Mouse (Mus musculus): ENCODE measurements around the gene Tcerg1l.

Tcerg1l gene

DNA sequence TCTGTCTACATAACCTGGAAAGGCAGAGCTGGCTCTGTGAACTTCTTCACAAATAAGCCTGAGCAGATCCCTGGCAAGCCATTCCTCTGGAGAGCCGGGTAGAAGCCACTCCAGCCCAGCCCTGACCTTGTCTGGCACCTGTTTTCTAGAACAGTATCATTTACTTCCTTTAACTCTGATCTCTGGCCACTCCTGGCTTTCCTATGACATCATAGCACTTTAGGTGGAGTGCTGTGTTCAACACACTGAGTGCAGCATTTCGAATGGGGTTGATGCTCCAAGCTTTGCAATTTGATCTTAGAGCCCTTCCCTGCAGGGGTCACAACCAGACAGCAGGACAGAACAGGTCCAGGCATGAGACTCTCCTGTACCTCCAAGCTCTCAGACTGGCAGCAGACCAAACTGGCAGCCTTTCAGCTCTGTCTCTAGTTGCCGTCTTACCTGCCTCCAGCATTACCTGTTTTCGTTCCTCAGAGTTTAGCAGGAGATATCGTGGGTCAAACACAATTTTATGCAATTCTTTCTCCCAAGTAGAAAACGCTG is 179.9 kb downstream of the Tcerg1l start:
- CTCF ChIA-PET = no interaction called here

GRCm38 (mm10) chr7:138215177-138215830 is 182.2 kb downstream of the Tcerg1l start:
- CTCF ChIA-PET = interaction anchor here (0.6 kb wide), 1 partner anchor 17 kb away, joined by 6 read pairs; no protein-coding TSS in a partner anchor

- CTCF ChIA-PET = no interaction called here
Observed at GRCm38 (mm10) chr7:138214710-138215109, 182.8 kb downstream of the Tcerg1l start.

DNA sequence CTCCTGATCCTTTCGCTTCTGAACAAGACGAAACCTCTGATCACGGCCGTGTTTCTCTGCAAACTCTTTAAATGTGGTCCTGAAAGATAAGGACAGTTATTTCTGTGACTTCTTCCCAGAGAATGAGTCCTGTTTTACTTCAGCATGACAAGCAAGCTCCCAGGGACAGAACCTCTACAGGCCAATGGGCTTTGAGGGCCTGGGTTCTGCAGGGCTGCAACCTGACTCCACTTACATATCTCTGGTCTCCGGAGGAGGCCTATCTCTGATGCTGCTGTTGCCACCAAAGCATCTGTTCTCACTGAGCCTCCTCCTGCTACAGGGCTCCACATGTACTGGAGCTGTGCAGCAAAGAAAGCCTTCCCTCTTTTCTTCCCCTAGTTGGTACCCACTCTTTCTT is 187.8 kb downstream of the Tcerg1l start:
- CTCF ChIA-PET = no interaction called here

DNA sequence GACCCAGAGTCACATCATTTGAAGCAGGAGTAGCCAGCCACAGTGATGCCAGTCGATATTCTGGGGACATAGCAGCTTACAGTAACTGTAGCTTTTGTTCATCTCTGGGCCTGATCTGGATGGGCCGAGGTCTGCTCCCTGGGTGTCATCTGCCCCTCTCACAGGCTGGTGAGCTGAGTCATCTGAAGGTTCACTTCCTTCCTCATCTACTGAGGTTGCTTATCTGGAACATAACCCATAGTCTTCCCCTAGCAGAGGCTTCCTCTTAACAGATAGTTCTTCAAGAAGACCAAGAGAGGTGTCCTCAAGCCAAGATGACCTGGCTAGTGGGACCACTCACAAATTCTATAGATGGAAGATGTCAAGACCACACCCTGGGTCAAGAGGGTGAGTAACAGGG is 192.4 kb downstream of the Tcerg1l start:
- CTCF ChIA-PET = no interaction called here

GRCm38 (mm10) chr7:138202162-138202832 is 195.2 kb downstream of the Tcerg1l start:
- CTCF ChIA-PET = no interaction called here

DNA sequence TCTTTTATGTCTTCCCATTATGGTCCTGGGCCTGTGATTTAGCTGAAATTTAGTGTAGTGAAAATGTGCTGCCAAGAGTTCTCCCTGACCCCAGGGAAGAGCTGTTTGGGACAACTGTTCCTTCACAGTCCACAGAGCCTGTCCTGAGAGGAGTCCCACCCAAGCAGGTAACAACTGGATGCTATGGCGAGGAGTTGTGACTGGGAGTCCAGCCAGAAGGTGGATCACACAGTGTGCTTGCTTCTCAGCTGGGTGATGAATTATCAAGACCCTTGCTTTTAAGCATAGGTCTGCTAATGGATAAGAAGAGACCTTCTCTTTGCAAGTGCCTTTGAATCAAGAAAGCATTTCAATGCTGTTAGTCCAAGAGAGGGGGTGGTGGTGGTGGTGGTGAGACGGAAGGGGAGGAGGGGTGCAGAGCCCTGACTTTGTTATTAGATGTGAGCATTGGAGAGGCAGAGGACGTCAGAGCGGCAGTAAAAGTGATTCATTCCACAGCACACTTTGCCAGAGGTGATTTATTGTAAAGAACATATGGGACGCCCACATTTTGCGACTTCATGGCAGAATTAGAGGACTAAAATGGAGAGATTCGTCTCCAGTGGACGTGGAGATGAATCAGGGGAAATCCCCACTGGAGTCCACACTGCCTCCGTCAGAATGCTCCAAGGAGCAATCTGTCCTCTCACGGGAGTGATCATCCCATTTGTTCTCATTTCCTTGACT is 198.0 kb downstream of the Tcerg1l start:
- CTCF ChIA-PET = no interaction called here

- CTCF ChIA-PET = no interaction called here
Observed at GRCm38 (mm10) chr7:138196139-138196538, 201.4 kb downstream of the Tcerg1l start.

DNA sequence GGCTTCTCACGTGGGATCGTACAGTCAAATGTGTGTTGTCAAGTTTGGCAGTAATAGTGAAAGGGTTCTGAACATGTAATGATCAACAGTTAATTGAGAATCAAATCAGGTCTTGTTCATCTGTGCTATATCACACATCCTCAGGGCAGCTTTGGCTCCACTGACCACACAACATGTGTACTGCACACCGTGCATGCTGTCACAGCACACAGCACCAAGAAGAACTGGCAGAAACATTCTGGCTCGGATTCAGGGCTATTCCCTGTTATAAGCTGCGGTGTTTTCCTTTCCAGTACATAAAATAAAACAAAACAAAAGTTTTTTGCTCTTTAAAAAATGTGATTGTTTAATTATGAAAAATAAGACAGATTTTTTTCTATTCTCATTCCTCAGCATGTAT is 213.3 kb downstream of the Tcerg1l start:
- CTCF ChIA-PET = no interaction called here

DNA sequence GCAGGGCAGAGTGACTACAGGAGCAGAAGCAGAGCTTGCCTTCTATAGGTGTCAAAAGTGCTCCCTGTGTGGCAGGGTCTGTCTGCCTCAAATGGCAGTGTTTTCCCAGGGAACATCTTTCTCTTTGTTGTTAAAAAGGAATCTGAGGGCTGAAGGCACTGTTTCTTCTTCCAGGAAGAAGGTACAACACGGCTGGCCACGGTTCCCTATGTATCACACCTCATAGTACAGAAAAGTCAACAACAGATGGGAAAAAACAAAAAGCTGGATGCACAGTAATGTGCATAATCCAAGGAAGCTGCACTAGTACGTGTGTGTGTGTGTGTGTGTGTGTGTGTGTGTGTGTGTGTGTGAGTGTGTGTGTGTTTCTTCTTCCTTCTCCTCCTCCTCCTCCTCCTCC is 215.3 kb downstream of the Tcerg1l start:
- CTCF ChIA-PET = no interaction called here

- CTCF ChIA-PET = no interaction called here
Observed at GRCm38 (mm10) chr7:138178617-138179016, 218.9 kb downstream of the Tcerg1l start.

DNA sequence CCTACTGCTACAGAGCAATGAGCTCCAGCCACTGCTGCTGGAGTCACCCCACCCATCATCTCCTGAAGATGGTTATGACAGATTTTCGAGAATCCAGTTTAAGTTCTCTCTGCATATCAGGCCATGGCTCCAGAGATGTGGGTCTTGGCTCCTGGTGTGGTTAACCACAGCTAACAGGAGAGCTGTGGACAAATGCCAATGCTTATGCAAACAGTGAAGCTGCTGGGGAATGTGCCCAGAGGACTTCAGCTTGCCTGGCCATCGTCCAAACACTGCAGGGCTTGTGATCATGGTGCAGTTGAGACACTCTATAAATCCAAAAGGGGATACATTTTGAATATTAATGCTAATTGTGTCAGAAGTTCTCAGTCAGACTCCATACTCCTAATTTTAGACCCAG is 221.5 kb downstream of the Tcerg1l start:
- CTCF ChIA-PET = no interaction called here

- CTCF ChIA-PET = interaction anchor here (0.6 kb wide), 1 partner anchor 691 kb away, joined by 3 read pairs; no protein-coding TSS in a partner anchor
Observed at GRCm38 (mm10) chr7:138170389-138170788, 227.1 kb downstream of the Tcerg1l start.
